Mouse (Mus musculus) thymus, adult 2 months (tissue): ENCODE measurements at regions not wholly inside any gene's neighbourhood (a gene's known extent, or its start where the extent isn't known, plus 50 kb on each side); places are given as distances from the start of the nearest gene placed in this dataset.

ENCODE experiments used
- CTCF ChIP-seq: fragments of 200-500 bp; IDR thresholded peaks from 2 replicates; pipeline ENCODE4 v1.5.1; 2012; ENCODE audit warnings: mild to moderate bottlenecking, control low read depth, low read length, moderate library complexity, borderline replicate concordance; ENCODE audit not compliant: control insufficient read depth, poor library complexity, insufficient read depth; ENCODE audit errors: extremely low read depth
- POLR2A ChIP-seq: fragments of 200-500 bp; IDR thresholded peaks from 2 replicates; pipeline ENCODE4 v1.6.1; 2012; ENCODE audit warnings: mild to moderate bottlenecking, low read length, control low read depth, moderate library complexity; ENCODE audit not compliant: control insufficient read depth, poor library complexity, insufficient read depth; ENCODE audit errors: extremely low read depth

DNA sequence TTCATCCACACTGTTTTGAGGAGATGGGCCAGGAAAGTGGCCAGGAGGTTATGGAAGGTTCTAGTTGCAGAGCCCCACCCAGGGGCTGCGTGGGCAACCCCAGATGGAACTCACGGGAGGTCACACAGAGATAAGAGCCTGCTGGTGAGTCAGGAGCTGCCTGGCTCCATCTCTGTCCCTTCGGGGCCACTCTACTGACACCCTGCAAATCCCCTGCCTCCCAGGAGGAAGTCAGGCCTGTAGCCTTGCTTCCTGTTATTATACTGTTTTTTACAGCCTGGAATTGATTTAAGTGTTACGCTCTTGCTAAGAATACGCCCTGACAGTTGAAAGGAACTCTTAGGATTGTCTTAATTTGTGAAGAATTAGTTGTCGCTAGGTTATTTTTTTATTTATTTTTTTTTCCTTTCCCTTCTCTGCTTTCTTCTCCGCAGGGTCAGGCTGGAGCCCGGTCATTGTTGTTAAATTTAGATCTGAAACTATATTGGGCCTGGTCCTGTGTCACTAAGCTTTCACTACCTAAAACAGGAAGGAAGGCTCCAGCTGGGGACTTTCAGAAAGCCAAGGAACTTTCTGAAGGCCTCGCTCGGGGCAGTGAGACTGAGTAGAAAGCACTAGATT lies 497.9 kb downstream of the Med13l start:
- TF ChIP-seq POLR2A = no peak
- no peak for TF ChIP-seq CTCF
